Mouse (Mus musculus): ENCODE measurements at regions not wholly inside any gene's neighbourhood (a gene's known extent, or its start where the extent isn't known, plus 50 kb on each side); places are given as distances from the start of the nearest gene placed in this dataset.

DNA sequence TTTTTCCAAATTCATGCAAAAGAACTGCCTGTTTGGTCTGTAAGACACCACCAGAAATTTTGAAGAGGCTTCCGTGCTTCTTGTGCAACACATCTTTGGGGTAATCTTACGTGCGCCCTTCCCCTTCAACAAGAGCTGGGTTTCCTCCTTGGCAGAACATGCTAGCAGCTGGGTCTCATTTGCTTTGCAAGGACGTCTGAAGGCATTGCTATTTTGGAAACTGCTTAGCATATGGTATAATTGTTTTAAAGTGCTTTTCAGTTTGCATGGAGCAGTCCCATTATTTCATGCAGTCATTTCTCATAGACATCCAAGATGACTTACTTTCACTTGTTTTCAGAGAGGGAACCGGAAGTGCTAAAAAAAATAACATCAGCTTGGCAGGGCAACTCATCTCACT, 336.8 kb upstream of the Ubash3b start:
- TF ChIP-seq POLR2A (IDR thresholded peaks at IDR 0.05; ENCODE audit: borderline replicate concordance, extremely low read depth, low read depth, low read length), result no peak
- no peak for TF ChIP-seq CTCF (IDR thresholded peaks at IDR 0.05; ENCODE audit: insufficient read depth, low read length)
